Mouse (Mus musculus): ENCODE data around the gene Cryba4.

DNA sequence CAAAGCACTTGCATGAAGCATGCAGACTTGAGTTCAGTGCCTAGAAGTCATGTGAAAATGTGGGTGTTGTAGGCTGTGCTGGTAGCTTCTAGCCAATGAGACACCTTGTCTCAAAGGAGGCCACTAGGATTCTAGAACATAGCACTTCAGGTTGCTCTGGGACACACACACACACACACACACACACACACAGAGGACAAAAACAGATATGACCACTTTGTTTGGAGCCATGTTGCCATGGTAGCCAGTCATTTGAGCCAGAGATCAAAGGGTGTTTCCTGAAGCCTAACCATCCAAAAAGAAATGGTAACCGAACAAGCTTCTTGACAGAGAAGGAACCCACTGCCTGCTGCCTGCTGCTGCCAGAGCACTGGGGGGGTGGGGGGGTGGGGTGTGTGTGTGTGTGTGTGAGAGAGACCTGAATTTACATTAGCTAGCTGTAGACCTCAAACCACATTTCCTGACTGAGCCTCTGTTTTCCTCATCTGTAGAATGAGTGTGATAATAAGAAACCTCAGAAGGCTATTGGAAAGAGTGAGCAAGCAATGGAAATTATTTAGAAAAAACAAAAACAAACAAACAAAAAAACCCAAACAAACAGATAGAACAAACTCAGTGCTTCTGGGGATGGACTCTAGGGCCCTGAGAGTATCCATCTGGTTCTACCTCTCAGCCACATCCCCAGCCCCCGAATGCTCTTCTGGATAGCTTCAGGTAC lies 21.6 kb upstream of the Cryba4 start:
- TF ChIP-seq CTCF (IDR thresholded peaks at IDR 0.05; ENCODE audit: insufficient read depth, low read length) (no peak), POLR2A (IDR thresholded peaks at IDR 0.05; ENCODE audit: borderline replicate concordance, extremely low read depth, low read depth, low read length) (no peak)

Measured in lung, adult 2 months (tissue).